Mouse (Mus musculus) lung, adult 2 months (tissue): ENCODE results near the gene Fam126a.

ENCODE experiments used
- CTCF ChIP-seq: fragments of 200-500 bp; IDR thresholded peaks from 2 replicates; pipeline ENCODE4 v1.5.1; 2011; ENCODE audit warnings: mild to moderate bottlenecking, low read length, control low read depth; ENCODE audit not compliant: insufficient read depth
- POLR2A ChIP-seq: fragments of 200-500 bp; IDR thresholded peaks from 2 replicates; pipeline ENCODE4 v1.6.1; 2011; ENCODE audit warnings: low read depth, mild to moderate bottlenecking, control low read depth, low read length, borderline replicate concordance; ENCODE audit errors: extremely low read depth

GRCm38 (mm10) chr5:24041341-24041852 lies 10.9 kb upstream of the Fam126a start:
- TF ChIP-seq CTCF (no peak), POLR2A (no peak)
